Mouse (Mus musculus): ENCODE measurements around the gene Ifna4.

Ifna4 gene

GRCm38 (mm10) chr4:88867366-88867925 lies 25.8 kb downstream of the Ifna4 start:
- DNase-seq, result peak; percentile 79

- peak; percentile 27 for DNase-seq
Observed at GRCm38 (mm10) chr4:88867926-88868911, 26.6 kb downstream of the Ifna4 start.

GRCm38 (mm10) chr4:88872691-88873090 lies 31.0 kb downstream of the Ifna4 start:
- DNase-seq, result peak; percentile 52

GRCm38 (mm10) chr4:88875435-88876095 lies 33.9 kb downstream of the Ifna4 start:
- DNase-seq, result no peak

- no peak for DNase-seq
Observed at GRCm38 (mm10) chr4:88876520-88876919, 34.9 kb downstream of the Ifna4 start.

- no peak for DNase-seq
Observed at GRCm38 (mm10) chr4:88878246-88878645, 36.6 kb downstream of the Ifna4 start.

GRCm38 (mm10) chr4:88878772-88879171 lies 37.1 kb downstream of the Ifna4 start:
- DNase-seq, result no peak

- DNase-seq, result no peak
Observed at GRCm38 (mm10) chr4:88880101-88880500, 38.4 kb downstream of the Ifna4 start, which contains the start of gene Ifne. Ifne (minus strand) TSS chr4:88880201.

GRCm38 (mm10) chr4:88888236-88888635 lies 46.6 kb downstream of the Ifna4 start:
- no peak for DNase-seq
